Mouse (Mus musculus) thymus, postnatal 36 days (tissue): ENCODE measurements around the gene Gpr84.
"Not testable (repeated sequence)": the region's sequence is repeated elsewhere in the genome, so short reads cannot be mapped to it uniquely, and the experiment has no call there.

Source experiments
- DNase-seq, 2 experiments: peaks; one replicate each; pipeline ENCODE4 v3.0.0; 2022; ENCODE audit warnings: mixed read lengths in 2 of 2

The Gpr84 gene

GRCm38 (mm10) chr15:103281465-103282205, 28.8 kb downstream of the Gpr84 start:
- no peak for DNase-seq

DNA sequence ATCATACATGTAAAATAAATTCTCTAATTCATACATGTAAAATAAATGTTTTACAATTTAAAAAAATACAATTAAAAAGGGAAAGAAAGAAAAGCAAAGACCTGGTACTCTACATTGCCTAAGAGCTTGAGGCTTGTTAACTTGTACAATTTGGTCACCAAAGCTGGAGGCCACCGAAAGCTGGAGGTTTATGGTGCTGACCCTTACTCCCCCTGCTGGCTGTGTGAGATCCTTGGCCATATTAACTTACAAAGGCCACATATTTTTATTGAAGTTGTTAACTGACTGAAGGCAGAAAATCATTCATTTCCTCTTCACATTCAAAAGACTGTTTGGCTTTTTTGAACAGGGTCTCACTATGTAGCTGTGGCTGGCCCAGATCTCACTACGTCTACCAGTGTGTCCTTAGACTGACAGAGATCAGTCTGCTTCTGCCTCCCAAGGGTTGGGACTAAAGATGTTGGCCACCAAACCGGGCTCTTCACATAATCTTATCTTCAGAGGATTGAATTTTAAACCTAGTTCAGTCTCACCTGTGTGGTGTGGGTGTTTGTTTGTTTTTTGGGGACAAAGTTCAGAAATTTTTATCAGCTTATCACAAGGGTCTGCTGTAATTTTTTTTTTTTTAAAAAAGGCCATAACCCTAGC, 29.5 kb downstream of the Gpr84 start:
- DNase-seq: no peak

DNA sequence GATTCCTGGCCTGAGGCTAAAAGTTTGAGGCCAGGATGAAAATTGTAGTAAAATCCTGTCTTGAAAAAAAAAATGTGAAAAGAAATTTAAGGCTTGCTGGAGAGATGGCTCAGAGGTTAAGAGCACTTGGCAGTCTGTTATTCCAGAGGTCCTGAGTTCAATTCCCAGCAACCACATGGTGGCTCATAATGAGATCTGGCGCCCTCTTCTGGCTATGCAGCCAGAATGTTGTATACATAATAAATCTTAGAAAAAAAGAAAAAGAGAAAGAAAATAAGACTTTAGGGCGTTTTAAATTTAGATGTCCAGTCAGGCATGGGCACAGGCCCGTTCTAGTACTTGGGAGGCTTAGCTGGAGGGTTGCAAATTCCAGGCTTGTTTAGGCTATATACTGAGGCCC, 30.7 kb downstream of the Gpr84 start:
- DNase-seq: peak; percentile 27 to 32

DNA sequence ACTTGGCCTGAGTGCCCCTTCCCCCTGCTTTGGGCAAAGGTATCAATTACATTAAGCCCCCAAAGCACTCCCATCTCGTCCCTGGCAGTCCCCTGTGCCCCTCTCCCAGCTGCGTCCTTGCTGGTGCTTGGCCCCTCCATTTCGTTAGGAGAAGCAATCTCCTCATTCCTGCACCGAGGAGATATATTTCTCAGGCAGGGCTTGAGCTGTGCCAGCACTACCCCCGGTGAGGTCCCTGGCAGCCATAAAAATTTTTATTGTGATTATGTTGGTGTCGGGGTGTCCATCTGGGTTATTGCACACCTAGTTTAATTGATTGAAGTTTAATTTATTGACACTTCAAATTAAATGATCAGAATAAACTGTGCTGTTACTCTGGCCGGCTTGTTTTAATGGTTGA, 32.5 kb downstream of the Gpr84 start:
- no peak for DNase-seq

DNA sequence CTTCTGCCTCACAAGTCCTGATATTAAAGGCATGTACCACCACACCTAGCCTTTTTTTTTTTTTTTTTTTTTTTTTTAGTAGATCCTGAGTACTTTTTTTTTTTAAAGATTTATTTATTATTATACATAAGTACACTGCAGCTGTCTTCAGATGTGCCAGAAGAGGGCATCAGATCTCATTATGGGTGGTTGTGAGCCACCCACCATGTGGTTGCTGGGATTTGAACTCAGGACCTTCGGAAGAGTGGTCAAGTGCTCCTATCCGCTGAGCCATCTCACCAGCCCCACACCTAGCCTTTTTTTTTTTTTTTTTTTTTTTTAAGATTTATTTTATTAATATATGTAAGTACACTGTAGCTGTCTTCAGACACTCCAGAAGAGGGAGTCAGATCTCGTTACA, 34.5 kb downstream of the Gpr84 start:
- not testable (repeated sequence) for DNase-seq

DNA sequence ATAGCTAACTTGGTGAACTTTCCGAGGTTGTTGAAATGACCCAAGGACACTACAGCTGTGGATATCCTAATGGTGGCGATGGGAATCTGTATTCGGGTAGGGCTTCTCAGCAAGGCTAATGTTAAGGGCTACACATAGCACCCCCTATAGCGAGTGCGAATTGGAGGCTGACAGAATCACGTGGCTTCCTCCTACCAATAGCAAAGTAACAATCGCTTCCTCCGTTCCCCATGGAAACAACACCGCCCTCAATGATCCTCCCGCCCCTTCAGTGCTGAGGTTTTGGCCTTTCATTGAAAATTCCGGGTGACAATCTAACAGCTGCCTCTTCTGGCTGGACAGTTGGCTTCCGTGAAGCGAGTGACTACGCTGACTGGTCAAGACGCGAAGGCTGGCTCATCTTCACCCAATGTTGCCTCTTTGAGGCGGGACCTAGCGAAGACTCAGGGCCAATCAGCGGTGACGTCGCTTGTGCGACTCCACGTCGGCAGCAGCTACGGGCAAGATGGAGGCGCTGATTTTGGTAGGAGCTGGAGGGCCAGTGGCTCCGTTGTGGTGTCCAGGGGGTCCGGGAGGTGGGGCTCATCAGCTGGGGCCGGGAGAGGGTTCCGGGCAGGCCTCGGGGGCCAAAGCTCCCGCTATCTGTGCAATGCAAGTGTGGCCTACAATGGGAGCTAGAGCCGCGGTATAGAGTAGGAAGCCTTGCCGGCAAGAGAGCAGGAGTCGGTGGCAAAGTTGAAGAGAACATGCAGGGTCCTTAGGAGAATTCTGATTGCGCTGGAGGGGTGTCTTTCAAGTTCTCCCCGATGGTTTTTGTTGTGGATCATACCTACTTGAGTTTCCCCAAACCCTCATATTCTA, 37.8 kb downstream of the Gpr84 start, which contains the start of gene Copz1:
Gene Copz1 (plus strand): TSS at position 296 of the 861 bp plus-strand sequence.
- DNase-seq: peak; percentile 86 to 95

DNA sequence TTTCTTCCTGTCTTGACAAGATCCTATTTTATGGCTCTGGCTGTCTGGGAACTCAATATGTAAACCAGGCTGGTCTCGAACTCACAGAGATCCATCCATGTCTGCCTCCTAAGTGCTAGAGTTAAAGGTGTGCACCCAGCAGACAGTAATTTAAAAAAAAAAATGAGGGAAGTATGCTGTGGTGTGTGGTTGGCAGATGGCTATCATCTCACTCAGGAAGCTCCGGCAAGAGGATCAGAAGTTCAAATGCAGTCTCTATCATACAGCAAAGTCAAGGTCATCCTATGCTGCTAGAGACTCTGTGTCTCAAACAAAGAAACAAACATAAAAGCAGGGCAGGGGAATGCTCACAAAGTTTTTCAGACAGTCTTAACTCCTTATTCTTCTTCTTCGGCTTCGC, 41.5 kb downstream of the Gpr84 start:
- DNase-seq: no peak

GRCm38 (mm10) chr15:103264794-103265193, 45.6 kb downstream of the Gpr84 start:
- no peak for DNase-seq

- DNase-seq: no peak
Measured at GRCm38 (mm10) chr15:103259989-103260388, 50.4 kb downstream of the Gpr84 start.

- no peak for DNase-seq
Measured at GRCm38 (mm10) chr15:103259162-103259561, 51.2 kb downstream of the Gpr84 start.
